ENCODE assay signal across 21 mouse cellular contexts in genomic region chr9:30122371-30122770, GRCm38 (mm10).
A peak's percentile ranks its signal among the peaks of the same experiment; 100 is the strongest.
DNase-seq lines count a peak whose midpoint lies in the region; ATAC-seq and TF ChIP-seq lines count a peak whose summit lies in the region.
"Had no signal": no experiment of that assay in that cellular context is flagged by ENCODE, and none has a peak within 500 bp of the region (broad histone marks: within the 10 kb centered on the region; RNA-seq: fewer than 3 reads in every experiment).

No protein-coding gene starts in this region.

- no peak for TF ChIP-seq CTCF in kidney, adult 2 months (conservative IDR thresholded peaks at IDR 0.05; ENCODE audit: insufficient read depth, insufficient read length, low read depth, low read length)
- no peak for TF ChIP-seq CTCF in liver, adult 2 months (IDR thresholded peaks at IDR 0.05; ENCODE audit: low read depth, low read length)

- H3K4me3 ChIP-seq in kidney, adult 2 months (ENCODE audit: insufficient read depth, low read depth, low read length): no peak overlapping the region
- H3K4me3 ChIP-seq in liver, adult 2 months (ENCODE audit: insufficient read depth, low read depth, low read length): no peak overlapping the region
- no peak overlapping the region for H3K4me3 ChIP-seq in liver, embryonic 12.5 days

- peak; percentile 38 for DNase-seq in kidney, adult 2 months
- DNase-seq in kidney, postnatal 4 days: no peak
- DNase-seq in kidney, adult 9 months: peak; percentile 39
- DNase-seq in kidney, postnatal 25 days: no peak
- DNase-seq in liver, adult 2 months (ENCODE audit: extremely low read depth, low read depth, low spot score): peak; percentile 94
- DNase-seq: adrenal gland, adult 2 months; adrenal gland, adult 8-10 months; adrenal gland, postnatal 10 days; adrenal gland, postnatal 14 days; adrenal gland, postnatal 25 days; adrenal gland, postnatal 36 days; B cell, adult 2 months; cerebellum, adult 11 months; cerebellum, adult 11-12 months; cerebellum, adult 18-20 months had no signal

- no peaks in the 10 kb centered on the region for H3K36me3 ChIP-seq in kidney, adult 2 months (ENCODE audit: control insufficient read depth, insufficient read depth, low read length)
- H3K36me3 ChIP-seq in liver, adult 2 months (ENCODE audit: control insufficient read depth, insufficient read depth, low read length): no peaks in the 10 kb centered on the region
- H3K36me3 ChIP-seq in liver, embryonic 12.5 days: no peaks in the 10 kb centered on the region
- H3K36me3 ChIP-seq: G1E had no signal

- H3K9me3 ChIP-seq in liver, embryonic 12.5 days (replicated peaks): no peaks in the 10 kb centered on the region

- no peak overlapping the region for H3K4me2 ChIP-seq in liver, embryonic 12.5 days

- H3K4me1 ChIP-seq in kidney, adult 2 months (ENCODE audit: control insufficient read depth, insufficient read depth, low read length): no peaks in the 10 kb centered on the region
- peaks cover 22% of the 10 kb centered on the region for H3K4me1 ChIP-seq in liver, adult 2 months (ENCODE audit: control insufficient read depth, insufficient read depth, low read length)
- no peaks in the 10 kb centered on the region for H3K4me1 ChIP-seq in liver, embryonic 12.5 days

- no peak for TF ChIP-seq POLR2A in kidney, adult 2 months (IDR thresholded peaks at IDR 0.05; ENCODE audit: low read depth, low read length)
- no peak for TF ChIP-seq POLR2A in liver, adult 2 months (IDR thresholded peaks at IDR 0.05; ENCODE audit: extremely low read depth, insufficient read depth, low read length)

- ATAC-seq in liver, embryonic 12.5 days: no peak
- ATAC-seq: activated CD4-positive, CD25-positive, alpha-beta regulatory T cell, adult 4 months; CD4-positive, CD25-positive, alpha-beta regulatory T cell, adult 4 months; Patski had no signal

- WGBS in kidney, adult 2 months: 45% methylated on average over 3 of the region's 3 CpGs
- WGBS in liver, adult 2 months: 14% methylated on average over 3 of the region's 3 CpGs
- WGBS in liver, embryonic 12.5 days (ENCODE audit: insufficient replicate concordance): 58% methylated on average over 3 of the region's 3 CpGs

- no peaks in the 10 kb centered on the region for H3K79me2 ChIP-seq in liver, adult 2 months (ENCODE audit: control insufficient read depth, insufficient read depth, low read length)

- H3K9ac ChIP-seq in liver, adult 2 months (ENCODE audit: low read depth, low read length): no peak overlapping the region
- no peak overlapping the region for H3K9ac ChIP-seq in liver, embryonic 12.5 days

- H3K27ac ChIP-seq in kidney, adult 2 months (ENCODE audit: insufficient read depth, low read depth, low read length): no peak overlapping the region
- H3K27ac ChIP-seq in liver, adult 2 months (replicated peaks; ENCODE audit: insufficient read depth, low read depth, low read length): no peak overlapping the region
- no peak overlapping the region for H3K27ac ChIP-seq in liver, embryonic 12.5 days

- no peaks in the 10 kb centered on the region; the same call in 1 of the 2 replicates for H3K27me3 ChIP-seq in kidney, adult 2 months (replicated peaks; ENCODE audit: control insufficient read depth, insufficient read depth, low read length)
- no peaks in the 10 kb centered on the region for H3K27me3 ChIP-seq in liver, adult 2 months (ENCODE audit: control insufficient read depth, insufficient read depth, low read length)
- no peaks in the 10 kb centered on the region for H3K27me3 ChIP-seq in liver, embryonic 12.5 days (replicated peaks)
- H3K27me3 ChIP-seq: CH12.LX had no signal

Comparison
In these comparisons a context has a peak if more than half of its experiments do, and no peak if none do; other contexts are left out.
1. DNase-seq: peak in kidney, adult 2 months (single experiment), kidney, adult 9 months (single experiment) and liver, adult 2 months (single experiment); none in kidney, postnatal 4 days (0 of 2) and kidney, postnatal 25 days (0 of 2).